Mouse (Mus musculus) thymus, postnatal 0 days (tissue): ENCODE measurements around the gene Trpm1. TPM values are rescaled to one million over a fixed set of nuclear protein-coding genes. Genes with fewer than 3 reads are reported as not detected.

Experiments used
- DNase-seq: peaks from one replicate; pipeline ENCODE4 v3.0.0-alpha.2; 2015; ENCODE audit warnings: low spot score
- polyA plus RNA-seq: library from polyadenylated mRNA; unstranded; fragments of >200 nt; fragmentation: Nextera tagmentation; extraction: Ambion mirVana; gene quantifications from 2 replicates; pipeline ENCODE4 v1.2.1, GENCODE M21; 2015

Trpm1 gene
- polyA plus RNA-seq, 1 experiment from 2014 or later, result 1.5 TPM

DNA sequence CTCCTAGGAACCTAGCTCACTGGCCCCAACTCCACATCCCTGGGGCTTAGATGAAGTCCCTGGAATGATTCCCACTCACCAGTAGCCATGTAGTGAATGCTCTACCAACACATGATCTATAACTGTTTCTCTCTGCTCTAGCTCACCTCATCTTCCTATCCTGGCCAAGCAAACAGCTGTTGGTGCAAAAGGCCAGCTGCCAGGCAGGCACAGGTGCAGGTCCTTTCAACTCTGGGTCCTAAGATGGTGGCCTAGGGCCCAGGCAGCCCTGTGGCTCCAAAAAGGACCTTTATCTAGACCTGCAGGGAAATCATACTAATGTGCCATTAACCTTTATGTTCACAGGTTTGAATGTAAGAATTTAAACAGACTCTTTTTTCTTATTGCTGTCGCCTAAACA is 10.3 kb downstream of the Trpm1 start:
- no peak for DNase-seq

- DNase-seq, result peak; percentile 69
These were observed 11.4 kb downstream of the Trpm1 start for GRCm38 (mm10) chr7:64164997-64165396.

DNA sequence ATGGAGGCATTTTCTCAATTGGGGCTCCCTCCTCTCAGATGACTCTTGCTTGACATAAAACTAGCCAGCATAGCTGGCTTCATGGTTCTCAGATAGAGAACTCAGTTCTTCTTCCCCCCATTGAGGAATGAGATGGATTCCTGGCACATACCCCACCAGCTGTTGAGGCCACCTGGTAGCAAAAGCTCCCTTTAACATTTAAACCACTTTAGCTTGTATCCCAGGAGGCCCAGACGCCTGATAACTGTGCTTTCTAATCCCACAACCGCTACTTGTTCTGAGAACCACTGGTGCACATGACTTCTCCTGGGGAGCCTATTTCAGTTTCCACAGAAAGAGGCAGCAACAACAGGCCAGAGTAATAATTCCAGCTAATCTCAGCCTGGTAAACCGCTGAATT is 12.4 kb downstream of the Trpm1 start:
- no peak for DNase-seq

DNA sequence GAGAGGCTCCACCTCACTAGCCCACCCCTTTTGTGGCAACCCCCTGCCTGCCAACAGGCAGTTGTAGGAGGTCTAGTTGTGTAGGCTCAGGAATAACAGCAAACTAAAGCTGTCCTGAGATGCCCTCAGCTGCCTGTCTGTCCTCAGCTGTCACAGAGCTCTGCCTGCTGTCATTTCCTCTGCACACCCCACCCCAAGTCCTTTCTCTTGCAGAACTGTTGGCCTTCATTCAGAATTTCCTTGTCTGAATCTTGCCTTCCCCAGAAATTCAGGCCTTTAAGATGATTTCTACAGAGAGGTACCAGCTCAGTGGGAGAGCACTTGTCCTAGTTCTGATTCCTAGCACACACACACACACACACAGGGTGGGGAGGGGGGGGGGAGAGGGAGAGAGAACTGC is 13.1 kb downstream of the Trpm1 start:
- DNase-seq, result no peak

DNA sequence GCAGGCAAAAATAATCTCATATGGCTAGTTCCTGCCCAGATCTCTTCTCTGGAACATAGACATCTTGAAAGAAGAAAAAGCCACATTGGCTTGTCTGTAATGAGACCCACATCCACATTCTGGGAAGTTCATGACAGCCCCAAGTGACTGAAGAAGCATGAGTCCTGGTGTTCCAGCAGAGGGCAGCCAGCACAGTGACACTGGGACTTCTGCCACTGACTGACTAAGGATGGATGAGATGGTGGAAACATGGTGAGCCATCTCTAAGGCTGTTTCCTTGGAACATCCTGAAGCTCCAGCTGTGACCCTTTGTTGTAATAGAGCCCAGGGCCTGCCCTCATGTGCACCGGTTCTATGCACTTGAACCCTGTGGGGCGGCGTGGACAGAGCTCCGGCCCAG is 25.7 kb downstream of the Trpm1 start:
- DNase-seq, result no peak

DNA sequence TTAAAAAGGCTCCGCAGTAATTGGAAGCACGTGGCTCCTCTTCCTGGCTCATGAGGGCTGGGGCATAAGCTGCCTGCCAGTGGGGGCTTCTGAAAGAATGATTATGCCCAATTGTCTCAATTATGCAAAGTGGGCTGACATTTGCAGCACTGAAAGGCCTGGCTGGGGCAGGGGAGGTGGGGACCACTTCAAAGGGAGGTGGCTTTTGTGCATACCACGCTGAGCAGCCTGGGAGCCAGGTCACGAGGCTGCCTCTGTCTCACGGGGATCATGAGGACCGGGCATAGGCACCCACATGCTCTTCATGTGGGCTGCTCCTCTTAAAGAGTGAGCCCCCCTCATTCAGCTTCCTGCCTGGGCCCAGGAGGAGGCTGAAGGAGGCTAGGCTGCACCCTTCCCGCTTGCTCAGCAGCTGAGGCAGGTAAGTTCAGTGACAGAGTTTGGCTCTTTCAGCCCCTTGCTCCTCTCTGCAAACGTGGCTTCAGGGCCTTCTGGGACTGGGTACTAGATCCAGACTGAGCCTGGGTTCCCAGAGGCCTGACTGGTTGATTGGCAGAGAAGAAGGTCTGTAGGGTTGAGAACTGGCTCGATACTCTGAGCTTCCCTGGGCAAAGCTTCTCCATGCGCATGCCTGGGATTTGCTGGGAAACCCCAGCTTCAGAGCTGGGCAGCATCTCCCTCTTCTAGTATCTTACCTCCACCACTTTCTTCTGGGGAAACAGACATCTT is 31.7 kb downstream of the Trpm1 start:
- DNase-seq, result peak; percentile 52

DNA sequence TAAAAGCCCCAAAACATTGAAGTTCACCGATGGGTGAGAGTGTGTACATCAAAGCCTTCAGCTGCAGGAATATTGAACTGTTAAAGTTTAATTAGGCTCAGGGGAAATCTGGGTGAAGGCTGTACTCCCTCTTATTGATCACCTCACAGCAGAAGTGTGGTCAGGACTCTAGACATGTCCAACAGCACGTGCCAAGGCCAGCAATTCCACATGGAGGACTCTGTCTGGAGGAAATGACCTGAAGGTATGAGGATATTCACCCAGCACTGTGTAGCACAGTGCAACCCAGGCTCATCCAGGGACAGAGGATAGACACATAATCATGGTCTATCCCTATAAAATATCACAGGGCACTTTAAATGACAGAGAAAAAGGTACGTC is 32.3 kb downstream of the Trpm1 start:
- no peak for DNase-seq

DNA sequence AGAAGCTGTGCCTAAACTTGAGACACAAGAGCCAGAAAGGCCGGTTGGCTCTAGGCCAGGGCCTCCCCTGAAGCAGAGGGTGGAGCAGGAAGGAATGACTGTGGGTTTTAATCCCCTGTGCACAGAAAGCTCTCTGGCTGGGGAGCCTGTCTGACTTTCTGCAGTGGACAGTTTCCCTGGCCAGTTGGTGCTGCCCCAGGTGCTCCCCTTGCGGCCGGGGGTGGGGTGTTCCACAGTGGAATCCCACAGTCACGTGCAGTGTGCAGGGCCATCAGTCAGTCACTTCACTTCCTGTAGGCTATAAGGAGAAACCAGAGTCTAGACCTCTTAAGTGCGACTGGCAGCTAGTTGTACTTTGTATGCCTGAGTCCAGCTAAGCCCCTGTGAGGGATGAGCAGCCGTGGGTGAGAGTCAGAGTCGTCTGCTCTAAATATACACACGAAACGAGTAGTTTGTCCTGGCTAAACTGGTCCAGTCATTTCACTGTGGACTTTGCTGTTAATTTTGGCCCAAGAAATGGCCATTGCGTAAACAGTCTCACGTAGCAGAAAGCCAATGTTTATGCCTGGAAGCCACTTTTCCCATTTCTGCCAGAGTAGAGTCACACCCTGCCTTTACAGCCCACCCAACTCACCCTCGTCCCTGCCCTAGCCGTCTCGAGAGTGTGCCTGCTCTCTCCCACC is 38.8 kb downstream of the Trpm1 start:
- DNase-seq, result no peak

DNA sequence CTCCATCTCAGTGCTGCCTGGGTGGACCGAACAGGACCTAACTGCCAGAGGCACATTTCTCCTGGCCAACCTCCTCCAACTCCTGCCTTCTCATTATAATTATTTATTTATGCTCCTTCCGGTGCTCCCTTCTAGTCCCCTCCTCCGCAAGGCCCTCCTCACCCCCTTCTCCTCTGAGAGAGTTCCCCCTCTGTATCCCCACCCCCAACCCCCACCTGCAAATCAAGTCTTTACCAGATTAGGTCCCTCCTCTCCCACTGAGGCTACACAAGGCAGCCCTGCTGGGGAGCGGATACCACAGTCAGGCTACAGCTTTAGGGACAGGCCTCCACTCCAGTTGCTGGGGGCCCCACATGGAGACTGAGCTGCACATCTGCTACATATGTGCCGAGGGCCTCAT is 39.8 kb downstream of the Trpm1 start:
- DNase-seq, result no peak

DNA sequence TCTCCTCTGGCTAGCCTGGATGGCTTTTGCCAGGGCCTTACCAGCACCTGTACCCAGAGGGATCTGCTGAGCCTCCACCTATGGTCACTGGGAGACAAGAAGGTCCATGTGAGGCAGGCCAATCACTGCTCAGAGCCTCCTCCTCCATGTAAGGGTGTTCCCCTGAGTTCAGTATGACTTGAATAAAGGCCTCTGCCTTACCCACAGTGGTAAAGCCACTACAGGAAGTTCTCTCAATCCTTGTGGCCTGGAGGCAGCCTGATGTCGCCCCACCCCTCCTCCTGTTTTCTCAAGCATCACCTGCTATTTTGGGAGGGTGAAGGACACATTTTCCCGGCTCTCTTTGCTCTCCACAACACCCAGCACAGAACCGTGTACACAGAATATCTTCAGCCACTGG is 42.5 kb downstream of the Trpm1 start:
- DNase-seq, result no peak

DNA sequence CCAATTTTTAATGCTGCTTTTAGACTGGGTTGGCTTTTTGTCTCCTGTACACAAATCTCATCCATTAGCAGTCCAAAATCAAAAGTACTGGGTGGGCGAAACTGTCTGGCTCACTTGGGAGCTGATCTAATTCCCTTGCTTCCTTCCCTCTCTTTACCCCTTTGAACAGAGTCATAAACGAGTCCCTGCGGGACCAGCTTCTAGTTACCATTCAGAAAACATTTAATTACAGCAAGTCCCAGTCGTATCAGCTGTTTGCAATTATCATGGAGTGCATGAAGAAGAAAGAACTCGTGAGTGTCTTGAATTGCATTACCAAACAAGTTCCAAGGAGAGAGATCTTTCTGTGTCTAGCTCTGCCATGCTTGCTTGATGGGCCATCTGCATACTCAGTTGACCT is 55.1 kb downstream of the Trpm1 start:
- DNase-seq, result no peak

GRCm38 (mm10) chr7:64212870-64213269 is 59.2 kb downstream of the Trpm1 start:
- no peak for DNase-seq

DNA sequence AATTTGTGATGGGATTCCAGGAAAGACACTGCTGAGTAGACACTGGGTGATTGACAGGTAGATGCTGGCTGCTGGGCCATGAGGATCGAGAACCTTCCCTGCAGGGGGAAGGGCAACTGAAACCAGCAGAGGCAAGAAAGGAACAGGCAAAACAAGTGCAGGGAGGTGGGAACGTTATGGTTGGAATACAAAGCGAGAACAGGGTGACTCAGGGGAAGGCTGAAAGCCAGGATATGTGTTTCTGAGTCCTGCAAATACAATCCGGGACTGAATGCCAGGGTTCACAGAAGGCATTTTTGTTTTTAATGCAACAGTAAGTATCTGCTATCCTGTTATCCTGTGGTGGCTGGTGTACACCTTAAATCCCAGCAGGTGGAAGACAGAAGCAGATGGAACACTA is 60.4 kb downstream of the Trpm1 start:
- DNase-seq, result no peak

DNA sequence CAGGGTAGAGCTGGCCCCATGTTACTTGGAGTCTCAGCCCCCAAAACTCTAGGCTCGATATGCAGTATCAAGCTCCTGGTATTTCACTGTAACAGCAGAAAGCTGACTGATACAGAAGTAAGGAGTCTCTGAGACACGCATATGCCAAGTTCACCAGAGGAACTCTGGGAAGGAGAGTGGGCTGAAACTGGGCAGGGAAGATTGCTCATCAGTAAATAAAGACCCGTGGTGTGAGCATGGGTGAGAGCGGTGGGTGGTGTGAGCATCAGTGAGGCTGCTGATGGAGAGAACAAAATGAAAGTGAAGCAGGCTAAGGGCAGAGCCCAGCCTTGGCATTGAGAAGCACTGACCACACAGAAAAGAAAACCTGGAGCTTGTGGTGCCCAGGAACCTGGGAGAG is 62.0 kb downstream of the Trpm1 start:
- DNase-seq, result no peak

DNA sequence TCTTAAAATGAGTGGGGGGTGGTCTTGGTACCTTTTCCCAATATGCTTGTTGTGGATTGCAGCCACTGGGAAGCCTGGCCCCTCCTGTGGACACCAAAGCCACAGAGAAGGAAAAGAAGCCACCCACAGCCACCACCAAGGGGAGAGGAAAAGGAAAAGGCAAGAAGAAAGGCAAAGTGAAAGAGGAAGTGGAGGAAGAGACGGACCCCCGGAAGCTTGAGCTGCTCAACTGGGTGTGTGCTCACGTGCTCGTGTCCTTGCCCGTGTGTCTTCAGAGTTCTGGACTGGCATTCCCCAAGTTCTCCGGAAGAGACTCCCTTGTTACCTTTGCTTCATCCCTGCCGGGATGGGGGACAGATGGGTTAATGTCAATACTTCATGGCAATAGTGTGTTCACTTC is 63.8 kb downstream of the Trpm1 start:
- peak; percentile 38 for DNase-seq

DNA sequence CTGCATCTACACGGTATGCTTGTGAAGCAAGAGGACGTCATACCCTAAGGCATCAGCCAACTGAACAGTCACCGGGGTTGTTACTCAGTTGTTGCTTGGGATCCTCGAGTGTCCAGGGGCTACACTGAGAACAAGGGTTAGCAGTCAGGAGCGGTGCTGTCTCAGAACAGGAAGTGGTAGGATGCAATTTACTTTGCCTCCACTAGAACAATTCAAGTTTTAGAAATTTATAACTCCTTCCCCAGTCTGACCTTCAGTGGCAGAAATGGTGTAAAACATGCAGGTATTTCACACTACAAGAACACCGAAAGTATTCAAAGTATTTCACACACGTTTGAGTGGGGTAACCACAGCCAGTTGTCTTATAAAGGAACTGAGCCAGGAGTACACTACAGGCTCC is 66.1 kb downstream of the Trpm1 start:
- DNase-seq, result peak; percentile 15

DNA sequence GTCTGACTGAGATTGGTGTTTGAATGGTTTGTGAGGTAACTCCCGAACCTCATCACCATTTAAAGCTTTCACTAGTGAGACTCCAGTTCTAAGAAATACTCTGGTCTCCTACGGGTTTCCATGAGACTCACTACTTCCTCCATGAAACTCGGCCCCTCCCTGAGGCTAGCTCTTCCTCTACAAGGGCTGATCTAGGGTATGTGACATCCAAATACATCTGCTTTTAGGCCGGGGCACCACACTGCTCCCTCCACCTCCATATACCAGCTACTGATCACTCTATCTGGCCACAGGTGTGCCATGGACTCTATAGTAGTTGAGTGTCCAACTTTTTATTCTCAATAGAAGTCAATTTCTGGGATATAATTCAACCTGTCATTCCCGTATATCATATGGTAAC is 69.6 kb downstream of the Trpm1 start:
- no peak for DNase-seq

DNA sequence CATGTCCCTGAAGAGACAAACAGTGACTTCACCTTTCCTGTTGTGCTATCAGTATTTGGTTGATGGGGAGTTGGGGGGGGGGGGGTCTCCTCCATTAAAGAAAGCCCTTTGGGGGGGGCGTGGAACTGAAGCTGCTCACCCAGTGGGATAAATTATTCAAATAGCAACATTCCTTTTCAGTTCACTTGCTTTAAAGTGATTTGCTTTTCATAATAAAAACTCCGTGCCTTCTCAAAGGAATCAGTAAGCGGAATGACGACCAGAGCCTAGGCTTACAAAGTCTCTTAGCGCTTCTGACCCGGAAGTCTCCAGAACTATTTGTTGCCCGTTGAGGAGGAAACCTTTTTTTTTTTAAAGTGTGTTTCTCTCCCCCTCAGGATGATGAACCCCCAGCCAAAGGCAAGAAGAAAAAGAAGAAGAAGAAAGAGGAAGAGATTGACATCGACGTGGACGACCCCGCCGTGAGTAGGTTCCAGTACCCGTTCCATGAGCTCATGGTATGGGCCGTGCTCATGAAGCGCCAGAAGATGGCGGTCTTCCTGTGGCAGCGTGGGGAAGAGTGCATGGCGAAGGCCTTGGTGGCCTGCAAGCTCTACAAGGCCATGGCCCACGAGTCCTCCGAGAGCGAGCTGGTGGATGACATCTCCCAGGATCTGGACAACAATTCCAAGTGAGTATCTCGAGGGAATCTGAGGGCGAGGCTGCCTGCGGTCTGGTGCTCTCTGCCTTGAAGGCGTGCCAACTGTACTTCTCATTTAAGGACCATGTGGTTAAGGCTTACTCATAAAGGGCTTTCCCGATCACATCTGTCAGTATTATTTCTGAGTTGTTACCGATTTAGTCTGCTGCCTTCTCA is 72.9 kb downstream of the Trpm1 start:
- DNase-seq, result no peak

GRCm38 (mm10) chr7:64227586-64227985 is 74.0 kb downstream of the Trpm1 start:
- DNase-seq, result no peak

DNA sequence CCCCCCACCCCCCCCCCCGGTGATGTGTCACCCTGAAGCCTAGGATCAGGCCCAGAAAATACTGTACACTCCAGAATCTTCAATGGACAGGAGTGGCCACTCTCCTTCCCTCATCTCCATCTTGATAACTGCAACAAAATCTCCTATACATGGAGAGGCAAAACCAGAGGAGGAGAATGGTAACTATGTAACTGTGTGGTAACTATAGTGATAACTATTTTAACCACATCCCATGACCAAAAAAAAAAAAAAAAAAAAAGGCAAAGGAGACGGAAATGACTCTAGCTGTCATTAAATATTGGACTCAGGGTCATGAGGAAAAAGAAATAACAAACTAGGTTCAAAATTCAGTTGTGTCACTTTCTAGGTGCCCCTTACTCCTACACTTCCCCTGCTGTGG is 74.7 kb downstream of the Trpm1 start:
- DNase-seq, result no peak

DNA sequence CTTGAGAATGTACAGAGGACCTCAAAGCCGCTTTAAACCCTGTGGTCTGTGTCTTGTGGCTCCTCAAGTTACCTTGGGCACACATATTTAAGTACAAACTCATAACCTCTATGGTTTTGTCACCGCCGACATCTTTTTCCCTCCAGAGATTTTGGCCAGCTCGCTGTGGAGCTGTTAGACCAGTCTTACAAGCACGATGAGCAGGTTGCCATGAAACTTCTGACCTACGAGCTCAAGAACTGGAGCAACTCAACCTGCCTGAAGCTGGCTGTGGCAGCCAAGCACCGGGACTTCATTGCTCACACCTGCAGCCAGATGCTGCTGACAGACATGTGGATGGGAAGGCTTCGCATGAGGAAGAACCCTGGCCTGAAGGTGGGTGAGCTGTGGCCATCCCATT is 76.3 kb downstream of the Trpm1 start:
- DNase-seq, result no peak

DNA sequence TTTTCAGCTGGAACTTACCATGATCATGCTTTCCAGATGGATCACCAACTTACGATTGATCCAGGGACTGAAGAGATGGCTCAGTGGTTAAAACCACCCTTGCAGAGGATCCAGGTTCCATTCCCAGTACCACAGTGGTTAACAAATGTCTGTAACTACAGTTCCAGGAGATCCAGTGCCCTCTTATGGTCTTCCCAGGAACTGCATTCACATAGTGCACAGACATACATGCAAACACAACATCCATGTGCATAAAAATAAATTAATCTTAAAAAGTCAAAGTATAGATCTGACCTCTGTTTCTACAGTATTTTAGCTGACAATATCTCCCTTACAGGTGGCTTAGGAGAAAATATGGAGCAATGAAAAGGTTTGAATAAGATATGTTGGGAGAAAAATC is 77.4 kb downstream of the Trpm1 start:
- DNase-seq, result no peak
